Mouse (Mus musculus) bone marrow macrophage, adult 2 months (primary cell): ENCODE data around the gene Ube2j2. TPM values are rescaled to one million over a fixed set of nuclear protein-coding genes. Genes with fewer than 3 reads are reported as not detected.

ENCODE experiments used
- H3K27ac ChIP-seq: 2 replicates; pipeline ENCODE4 v1.5.1; 2012; ENCODE audit warnings: low read depth, low read length; ENCODE audit not compliant: insufficient read depth
- H3K4me1 ChIP-seq: 2 replicates; pipeline ENCODE4 v1.6.1; 2012; ENCODE audit warnings: low read length; ENCODE audit not compliant: control insufficient read depth, insufficient read depth
- H3K4me3 ChIP-seq: 2 replicates; pipeline ENCODE4 v1.5.1; 2012; ENCODE audit warnings: mild to moderate bottlenecking, low read length, moderate library complexity; ENCODE audit not compliant: insufficient read depth
- CTCF ChIP-seq: IDR thresholded peaks from 2 replicates; pipeline ENCODE4 v1.5.1; 2012; ENCODE audit warnings: low read depth, mild to moderate bottlenecking, low read length, moderate library complexity
- POLR2A ChIP-seq: IDR thresholded peaks from 2 replicates; pipeline ENCODE4 v1.6.1; 2012; ENCODE audit warnings: mild to moderate bottlenecking, low read depth, low read length, borderline replicate concordance
- polyA plus RNA-seq: library from polyadenylated mRNA; stranded (reverse); fragments of >200 nt; gene quantifications from 2 replicates; pipeline ENCODE4 v1.2.4, GENCODE M21; 2012; ENCODE audit not compliant: missing spikeins, insufficient read depth, insufficient read length

The Ube2j2 gene
- 78.3 and 85.9 TPM in 2 replicates for polyA plus RNA-seq

DNA sequence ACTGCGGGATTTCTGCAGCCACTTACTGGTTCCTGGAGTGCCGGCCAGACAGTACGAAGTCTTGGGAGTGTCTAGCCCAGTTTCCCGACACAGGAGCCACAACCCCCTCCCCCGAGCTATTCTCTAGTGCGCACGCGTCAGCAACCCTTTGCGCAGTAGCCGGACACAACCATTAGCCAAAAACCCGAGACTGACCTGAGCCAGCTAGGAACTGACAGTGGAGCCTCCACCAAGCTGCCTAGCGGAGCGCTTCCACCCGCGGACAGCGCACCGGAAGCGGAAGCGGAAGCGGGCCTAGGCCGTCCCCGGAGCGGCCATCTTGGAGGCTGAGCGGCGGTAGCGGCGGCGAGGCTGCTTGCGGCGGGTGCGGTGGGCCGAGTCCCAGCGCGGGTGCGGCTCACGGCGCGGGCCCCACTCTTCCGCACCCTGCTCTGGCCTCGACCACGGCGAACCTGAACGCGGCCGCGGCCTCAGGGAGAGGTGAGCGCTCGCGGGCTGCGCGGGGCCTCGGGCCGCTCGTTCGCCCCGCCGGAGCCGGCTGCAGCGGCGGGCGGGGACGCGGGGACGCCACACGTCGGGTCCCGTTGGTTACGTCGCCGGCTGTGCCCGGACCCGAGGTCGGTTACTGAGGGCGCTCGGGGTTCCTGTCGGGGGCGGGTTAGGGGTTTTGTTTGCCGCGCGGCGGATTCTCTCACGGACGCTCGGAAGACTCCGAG is at the start of gene Ube2j2:
TSS of gene Ube2j2 (plus strand) at position 298 of the 716 bp plus-strand sequence.
- Histone ChIP-seq H3K4me3 (peak within 1 kb of the TSS; percentile 92), H3K4me1 (peaks cover 20% of the 10 kb centered on the region), H3K27ac (peak within 1 kb of the TSS; percentile 72)
- TF ChIP-seq CTCF (no peak), POLR2A (no peak)

DNA sequence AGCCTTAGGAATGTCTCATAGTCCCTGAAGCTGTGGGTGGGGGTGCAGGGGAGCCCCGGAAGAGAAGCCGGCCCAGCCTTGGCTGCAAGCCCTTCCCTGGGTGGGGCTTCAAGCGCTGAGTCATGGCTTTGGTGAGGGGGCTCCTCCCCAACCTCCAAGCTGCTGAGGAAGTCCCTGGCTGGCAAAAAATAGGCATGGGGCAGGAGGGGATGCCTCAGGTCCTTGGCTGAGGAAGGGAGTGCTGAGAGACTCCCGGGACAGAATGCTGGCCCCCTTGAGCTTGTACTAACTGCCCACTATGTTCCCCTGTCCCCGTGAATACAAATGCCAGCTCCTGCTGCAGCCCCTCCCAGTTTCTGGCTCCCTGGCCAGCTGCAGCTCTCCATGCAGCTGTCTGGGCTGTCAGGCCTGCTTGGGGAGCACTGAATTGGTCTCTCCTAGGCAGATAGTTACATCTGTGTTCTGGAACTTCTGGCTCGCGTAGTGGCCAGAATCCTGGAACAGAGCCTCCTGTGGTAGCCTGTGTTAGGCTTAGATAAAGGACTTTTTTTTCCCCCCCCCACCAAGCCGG is 49.2 kb upstream of the Ube2j2 start:
- no peak for TF ChIP-seq CTCF
- peak overlapping the region; percentile 31 for H3K4me3 ChIP-seq
- H3K27ac ChIP-seq, result peak overlapping the region; percentile 38
- peaks cover 30% of the 10 kb centered on the region for H3K4me1 ChIP-seq

DNA sequence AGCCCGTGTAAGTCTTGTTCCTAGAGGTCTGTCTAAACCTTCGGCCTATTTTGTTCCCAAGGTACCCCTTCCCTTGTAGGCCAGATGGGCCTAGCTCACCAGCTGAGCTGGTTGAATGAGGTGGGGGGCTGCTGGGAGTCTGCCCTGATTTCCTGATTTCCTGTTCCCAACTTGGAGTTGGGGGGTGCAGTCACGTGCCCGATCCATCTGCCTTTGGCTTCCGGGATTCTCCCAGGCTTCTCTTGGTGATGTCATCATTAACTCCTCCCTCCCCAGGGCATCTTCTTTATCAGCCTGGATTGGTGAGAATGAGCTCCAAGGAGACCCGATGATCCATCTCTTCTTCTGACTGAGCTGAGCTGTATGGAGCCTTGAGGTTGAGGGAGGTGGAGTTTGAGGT is 48.4 kb upstream of the Ube2j2 start:
- Histone ChIP-seq H3K4me3 (no peak overlapping the region), H3K27ac (no peak overlapping the region), H3K4me1 (peaks cover 30% of the 10 kb centered on the region)
- TF ChIP-seq CTCF, result no peak
- no peak for TF ChIP-seq POLR2A

DNA sequence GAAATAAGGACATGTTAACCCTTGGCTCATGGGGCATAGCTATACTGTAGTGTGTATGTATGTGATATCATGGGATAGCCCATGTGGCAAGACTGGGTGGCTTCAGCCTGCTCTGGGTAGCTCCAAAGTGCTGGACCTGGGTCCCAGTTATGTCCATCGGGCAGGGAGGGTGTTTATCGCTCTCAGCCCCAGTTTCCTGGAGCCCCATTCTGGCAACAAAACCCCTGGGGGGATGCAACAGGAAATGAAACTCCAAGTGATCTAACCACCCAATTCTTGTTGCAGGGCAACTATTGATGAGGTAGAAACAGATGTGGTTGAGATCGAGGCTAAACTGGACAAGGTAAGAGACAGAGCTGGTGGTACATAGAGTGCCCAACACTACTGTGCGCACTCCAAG is 47.8 kb upstream of the Ube2j2 start:
- peaks cover 30% of the 10 kb centered on the region for H3K4me1 ChIP-seq
- no peak overlapping the region for H3K4me3 ChIP-seq
- TF ChIP-seq POLR2A (no peak), CTCF (no peak)
- no peak overlapping the region for H3K27ac ChIP-seq

DNA sequence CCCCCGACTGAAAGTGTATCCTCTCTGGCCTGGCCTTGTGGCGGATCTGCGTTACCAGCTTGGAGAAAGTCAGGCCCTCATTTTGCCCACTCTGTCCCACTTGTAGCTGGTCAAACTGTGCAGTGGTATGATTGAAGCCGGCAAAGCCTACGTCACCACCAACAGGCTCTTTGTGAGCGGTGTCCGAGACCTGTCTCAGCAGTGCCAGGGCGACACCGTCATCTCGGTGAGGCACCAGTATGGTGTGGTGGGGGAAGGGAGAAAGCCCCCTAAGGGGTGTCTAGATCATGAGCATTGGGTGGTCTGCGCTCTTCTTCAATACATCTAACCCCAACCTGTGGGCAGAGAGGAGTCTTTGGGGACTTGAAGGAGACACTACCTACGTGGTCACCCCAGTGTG is 47.2 kb upstream of the Ube2j2 start:
- Histone ChIP-seq H3K4me3 (no peak overlapping the region), H3K4me1 (peaks cover 33% of the 10 kb centered on the region), H3K27ac (no peak overlapping the region)
- no peak for TF ChIP-seq POLR2A
- no peak for TF ChIP-seq CTCF

DNA sequence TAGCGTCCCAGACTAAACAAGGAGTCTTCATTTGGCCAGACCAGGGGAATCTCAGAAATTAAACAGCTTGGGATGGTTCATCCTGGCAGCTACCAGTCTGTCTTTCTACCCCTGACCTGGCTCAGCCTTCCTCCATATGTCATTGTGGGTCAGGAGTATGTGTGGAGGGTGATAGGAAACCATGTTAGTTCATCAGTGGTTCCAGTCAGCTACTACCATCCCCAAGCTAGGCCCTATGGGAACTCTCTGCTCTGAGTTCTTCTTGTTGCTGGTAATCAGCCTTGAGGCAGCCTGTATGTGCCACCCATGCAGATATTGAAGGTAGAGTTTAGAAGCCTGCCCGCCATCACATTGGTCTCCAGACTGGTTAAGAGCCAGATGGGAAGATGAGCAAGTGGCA is 45.3 kb upstream of the Ube2j2 start:
- no peak overlapping the region for H3K4me3 ChIP-seq
- H3K27ac ChIP-seq, result no peak overlapping the region
- H3K4me1 ChIP-seq, result peaks cover 30% of the 10 kb centered on the region
- TF ChIP-seq CTCF (no peak), POLR2A (no peak)

DNA sequence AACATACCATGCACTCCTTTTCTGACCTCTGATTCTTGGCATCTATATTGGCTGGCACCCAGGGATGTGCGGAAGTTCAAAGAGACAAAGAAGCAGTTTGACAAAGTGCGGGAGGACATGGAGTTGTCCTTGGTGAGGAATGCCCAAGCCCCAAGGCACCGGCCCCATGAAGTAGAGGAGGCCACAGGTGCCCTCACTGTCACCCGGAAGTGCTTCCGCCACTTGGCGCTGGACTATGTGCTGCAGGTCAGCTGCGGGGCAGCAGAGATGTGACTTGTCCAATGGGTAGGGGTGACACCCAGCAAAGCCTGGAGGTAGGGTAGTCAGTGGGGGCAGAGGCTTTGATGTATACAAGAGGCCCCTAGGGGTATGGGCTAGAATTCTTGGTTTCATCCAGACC is 44.3 kb upstream of the Ube2j2 start:
- Histone ChIP-seq H3K4me1 (peaks cover 21% of the 10 kb centered on the region), H3K4me3 (no peak overlapping the region), H3K27ac (no peak overlapping the region)
- TF ChIP-seq POLR2A, result no peak
- TF ChIP-seq CTCF, result no peak

DNA sequence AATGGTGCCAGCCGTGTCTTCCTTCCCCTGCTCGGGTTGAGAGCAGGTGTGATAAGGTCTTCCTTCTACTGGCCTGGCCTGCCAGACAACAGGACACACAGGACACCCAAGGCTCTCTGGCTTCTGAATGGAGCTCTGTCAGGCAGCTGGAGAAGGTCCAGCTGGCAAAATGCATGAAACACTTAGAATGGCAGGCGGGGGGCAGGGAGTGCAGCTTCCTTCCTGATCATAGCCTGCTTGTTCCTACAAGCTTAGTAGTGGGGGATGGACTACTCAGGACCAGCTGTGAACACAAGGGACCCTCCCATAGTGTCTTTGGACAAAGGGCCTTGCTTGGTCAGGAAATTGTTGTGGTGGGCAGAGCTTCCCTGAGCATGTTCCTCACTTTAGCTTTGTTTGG is 42.4 kb upstream of the Ube2j2 start:
- Histone ChIP-seq H3K4me3 (no peak overlapping the region), H3K4me1 (peaks cover 3% of the 10 kb centered on the region; the same call in 1 of the 2 replicates), H3K27ac (no peak overlapping the region)
- TF ChIP-seq CTCF (no peak), POLR2A (no peak)

DNA sequence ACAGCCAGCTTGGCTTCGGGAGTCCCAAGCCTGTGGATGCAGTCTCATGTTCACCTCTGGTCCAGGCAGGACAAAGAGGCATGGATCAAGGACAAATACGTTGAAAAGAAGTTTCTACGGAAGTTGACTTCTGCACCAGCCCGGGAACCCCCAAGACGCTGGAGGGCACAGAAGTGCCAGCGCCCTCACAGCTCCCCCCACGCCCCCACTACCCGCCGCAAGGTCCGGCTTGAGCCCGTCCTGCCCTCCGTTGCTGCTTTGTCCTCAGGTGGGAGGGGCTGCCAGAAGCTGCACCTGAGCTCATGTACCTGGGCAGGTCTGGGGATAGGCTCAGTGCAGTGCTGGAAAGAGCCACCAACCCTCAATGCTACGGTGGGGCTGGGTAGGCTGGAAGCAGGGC is 40.4 kb upstream of the Ube2j2 start:
- peaks cover 3% of the 10 kb centered on the region; the same call in 1 of the 2 replicates for H3K4me1 ChIP-seq
- no peak overlapping the region for H3K27ac ChIP-seq
- no peak overlapping the region for H3K4me3 ChIP-seq
- TF ChIP-seq POLR2A, result no peak
- no peak for TF ChIP-seq CTCF

DNA sequence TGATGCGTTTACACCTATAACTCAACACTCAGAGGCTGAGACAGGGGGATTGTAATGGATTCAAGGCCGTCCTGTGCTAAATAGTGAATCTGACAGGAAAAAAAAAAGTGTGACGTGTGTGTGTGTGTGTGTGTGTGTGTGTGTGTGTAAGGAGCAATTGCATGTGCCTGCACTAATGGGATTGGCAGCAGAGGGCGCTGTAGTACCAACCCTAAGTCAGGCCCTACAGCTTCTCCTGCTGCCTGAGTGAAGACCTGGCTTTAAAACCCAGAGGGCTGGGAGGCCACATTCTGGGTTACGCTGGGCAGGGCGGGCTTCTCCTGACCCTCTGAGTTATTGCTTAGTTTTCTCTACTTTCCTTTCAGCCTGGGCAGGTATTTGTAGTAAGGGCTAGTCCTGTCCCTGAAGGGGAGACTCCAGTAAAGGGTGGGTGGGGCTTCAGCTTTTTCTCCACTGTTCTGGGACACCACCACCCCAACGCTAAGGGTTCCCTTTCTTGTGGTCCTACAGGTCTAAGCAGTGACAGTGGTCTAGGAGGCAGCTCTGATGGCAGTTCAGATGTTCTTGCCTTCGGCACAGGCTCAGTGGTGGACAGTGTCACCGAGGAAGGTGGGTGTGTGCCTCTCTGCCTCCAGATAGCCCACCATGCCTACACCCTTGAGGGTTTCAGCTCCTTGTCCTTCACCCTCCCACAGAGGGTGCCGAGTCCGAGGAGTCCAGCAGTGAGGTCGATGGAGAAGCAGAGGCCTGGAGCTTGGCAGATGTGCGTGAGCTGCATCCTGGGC is 39.1 kb upstream of the Ube2j2 start:
- TF ChIP-seq CTCF (no peak), POLR2A (no peak)
- Histone ChIP-seq H3K27ac (no peak overlapping the region), H3K4me1 (peaks cover 3% of the 10 kb centered on the region; the same call in 1 of the 2 replicates), H3K4me3 (no peak overlapping the region)
